Mouse (Mus musculus) small intestine, adult 2 months (tissue): ENCODE results near the gene Trim25. TPM values are rescaled to one million over a fixed set of nuclear protein-coding genes. Genes with fewer than 3 reads are reported as not detected.
A peak's percentile ranks its signal among the peaks of the same experiment; 100 is the strongest.
"Not testable (repeated sequence)": the region's sequence is repeated elsewhere in the genome, so short reads cannot be mapped to it uniquely, and the experiment has no call there.

Experiments used
- H3K27ac ChIP-seq: fragments of 200-500 bp; 2 replicates; pipeline ENCODE4 v1.5.1; 2012; ENCODE audit warnings: low read depth, low read length, control low read depth, inconsistent platforms; ENCODE audit not compliant: insufficient read depth
- H3K27me3 ChIP-seq: fragments of 200-500 bp; 2 replicates; pipeline ENCODE4 v1.6.1; 2012; ENCODE audit warnings: mild to moderate bottlenecking, moderate library complexity, low read length, inconsistent platforms; ENCODE audit not compliant: control insufficient read depth, insufficient read depth
- H3K36me3 ChIP-seq: fragments of 200-500 bp; 2 replicates; pipeline ENCODE4 v1.6.1; 2012; ENCODE audit warnings: mild to moderate bottlenecking, low read length, control low read depth, inconsistent platforms; ENCODE audit not compliant: control insufficient read depth, insufficient read depth
- H3K4me1 ChIP-seq: fragments of 200-500 bp; 2 replicates; pipeline ENCODE4 v1.6.1; 2012; ENCODE audit warnings: low read length, inconsistent platforms, mixed read lengths; ENCODE audit not compliant: control insufficient read depth, insufficient read depth, insufficient read length
- H3K4me3 ChIP-seq: fragments of 200-500 bp; 2 replicates; pipeline ENCODE4 v1.5.1; 2012; ENCODE audit warnings: low read depth, mild to moderate bottlenecking, control low read depth, inconsistent platforms, low read length, moderate library complexity
- CTCF ChIP-seq: fragments of 200-500 bp; IDR thresholded peaks from 2 replicates; pipeline ENCODE4 v1.5.1; 2012; ENCODE audit warnings: low read depth, mild to moderate bottlenecking, control low read depth, inconsistent platforms, low read length, moderate library complexity, mixed read lengths; ENCODE audit not compliant: insufficient replicate concordance, insufficient read length; ENCODE audit errors: extremely low read depth
- POLR2A ChIP-seq: fragments of 200-500 bp; IDR thresholded peaks from 2 replicates; pipeline ENCODE4 v1.6.1; 2012; ENCODE audit warnings: low read depth, mild to moderate bottlenecking, control low read depth, inconsistent platforms, low read length, moderate library complexity
- WGBS: fragments of 180-500 bp; shearing (Covaris S2); methylation state at CpG from one replicate; pipeline ENCODE4 v1.1.7; 2018; 5-methylcytosine and 5-hydroxymethylcytosine counted together
- polyA plus RNA-seq: library from polyadenylated mRNA; depleted of rRNA; stranded (reverse); fragments of >200 nt; gene quantifications from 2 replicates; pipeline ENCODE4 v1.2.3, GENCODE M21; 2012

Trim25 gene
- polyA plus RNA-seq, 1 experiment: 129 TPM

DNA sequence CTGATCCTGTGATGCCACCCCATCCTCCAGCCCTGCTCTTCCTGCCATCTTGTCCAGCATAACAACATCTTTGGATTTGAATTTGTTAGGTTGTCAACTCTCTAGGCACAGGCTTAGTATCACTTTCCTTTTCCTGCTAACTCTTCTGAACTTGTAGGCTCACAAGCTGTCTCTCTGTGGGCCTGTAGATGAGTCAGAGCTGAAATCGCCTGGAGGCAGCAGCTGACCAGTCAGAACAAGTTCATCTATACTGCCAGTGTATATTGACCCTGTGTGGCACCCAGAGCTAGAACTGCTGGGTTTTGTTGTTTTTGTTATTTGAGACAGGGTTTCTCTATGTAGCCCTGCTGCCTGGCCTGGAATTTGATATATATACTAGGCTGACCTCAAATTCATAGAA, 32.0 kb downstream of the Trim25 start:
- H3K36me3 ChIP-seq: peaks cover 1% of the 10 kb centered on the region; the same call in 1 of the 2 replicates
- H3K27me3 ChIP-seq: no peaks in the 10 kb centered on the region
- 68% methylated on average over 1 of the region's 1 CpGs for WGBS
- H3K27ac ChIP-seq: peak overlapping the region; percentile 30; the same call in 1 of the 2 replicates
- TF ChIP-seq CTCF (no peak), POLR2A (no peak)
- no peak overlapping the region for H3K4me3 ChIP-seq
- peaks cover 4% of the 10 kb centered on the region; the same call in 1 of the 2 replicates for H3K4me1 ChIP-seq

DNA sequence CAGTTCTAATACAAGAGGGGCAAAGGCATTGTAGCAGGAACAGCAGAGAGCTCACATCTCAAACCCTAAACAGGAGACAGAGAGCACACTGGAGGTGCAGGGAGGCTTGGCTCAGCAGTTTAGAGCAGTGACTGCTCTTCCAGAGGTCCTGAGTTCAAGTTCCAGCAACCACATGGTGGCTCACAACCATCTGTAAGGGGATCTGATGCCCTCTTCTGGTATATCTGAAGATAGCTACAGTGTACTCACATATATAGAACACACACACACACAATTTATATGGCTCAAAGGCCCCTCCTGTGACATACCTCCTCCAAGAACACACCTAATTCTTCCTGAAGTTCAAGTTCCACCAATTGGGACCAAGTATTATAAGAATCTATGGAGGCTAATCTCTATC, 35.4 kb downstream of the Trim25 start:
- Histone ChIP-seq H3K27me3 (no peaks in the 10 kb centered on the region), H3K4me3 (no peak overlapping the region), H3K27ac (no peak overlapping the region), H3K4me1 (no peaks in the 10 kb centered on the region), H3K36me3 (peaks cover 5% of the 10 kb centered on the region)
- TF ChIP-seq POLR2A (no peak), CTCF (peak; percentile 18; the same call in 1 of the 2 replicates)

DNA sequence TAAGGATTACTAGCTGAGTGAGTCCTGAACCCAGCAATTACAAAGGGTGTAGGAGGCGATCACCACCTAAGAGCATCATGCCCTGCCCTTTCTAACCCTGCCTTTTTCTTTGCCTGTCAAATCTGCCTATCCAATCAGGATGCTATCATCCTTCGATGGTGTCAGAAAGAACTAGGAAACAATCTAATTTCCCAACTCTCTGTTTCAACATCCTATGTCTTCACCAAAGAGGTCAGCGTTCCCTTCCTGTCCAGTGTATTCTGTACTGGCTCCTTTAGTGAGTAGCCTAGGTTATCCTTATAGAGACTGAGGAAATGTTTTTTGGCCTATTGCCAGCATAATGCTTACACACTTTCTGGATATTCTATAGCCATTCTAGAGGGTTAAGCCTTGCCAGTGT, 36.4 kb downstream of the Trim25 start:
- TF ChIP-seq CTCF: no peak
- no peak for TF ChIP-seq POLR2A
- WGBS: 82% methylated on average over 3 of the region's 3 CpGs
- H3K36me3 ChIP-seq: peaks cover 12% of the 10 kb centered on the region
- no peaks in the 10 kb centered on the region for H3K27me3 ChIP-seq
- H3K4me3 ChIP-seq: no peak overlapping the region
- H3K4me1 ChIP-seq: no peaks in the 10 kb centered on the region
- no peak overlapping the region for H3K27ac ChIP-seq

DNA sequence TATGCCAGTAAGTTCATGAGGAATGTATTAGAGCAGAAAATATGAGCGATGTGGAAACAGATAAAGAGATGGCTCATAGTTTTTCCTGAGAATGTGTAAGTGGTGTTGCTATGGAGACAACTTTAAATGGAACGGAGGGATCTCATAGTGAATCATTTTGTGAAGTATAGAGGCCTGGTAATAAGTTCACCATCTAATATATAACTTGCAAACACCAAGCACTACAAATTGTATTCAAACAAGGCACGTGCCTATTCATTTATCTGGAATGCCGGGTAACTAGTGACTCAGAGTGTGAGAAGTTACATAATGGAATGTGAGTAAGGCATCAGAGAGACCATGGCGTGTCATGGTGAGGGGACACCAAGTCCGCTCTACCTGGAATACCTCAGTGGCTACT, 39.3 kb downstream of the Trim25 start:
- Histone ChIP-seq H3K4me1 (no peaks in the 10 kb centered on the region), H3K27me3 (no peaks in the 10 kb centered on the region), H3K36me3 (peaks cover 15% of the 10 kb centered on the region), H3K4me3 (no peak overlapping the region), H3K27ac (no peak overlapping the region)
- 92% methylated on average over 6 of the region's 6 CpGs for WGBS
- TF ChIP-seq CTCF (no peak), POLR2A (no peak)

DNA sequence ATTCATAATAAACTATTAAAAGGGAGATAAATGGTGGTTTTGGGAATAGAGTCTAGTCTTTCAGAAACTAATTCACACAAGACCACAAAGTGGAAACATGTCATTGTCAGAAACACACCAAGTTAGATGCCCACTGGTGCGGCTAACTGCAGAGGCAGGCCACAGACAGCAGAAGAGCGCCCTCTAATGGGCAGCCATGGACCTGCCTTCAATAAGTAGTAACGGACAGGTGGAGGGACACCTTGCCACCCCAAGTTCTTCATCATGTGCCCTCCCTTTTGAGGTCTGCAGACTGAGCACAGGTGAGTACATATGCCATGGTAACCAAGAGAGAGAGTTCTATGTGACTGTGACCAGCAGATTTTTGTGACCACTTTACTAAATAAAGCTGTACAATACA, 40.1 kb downstream of the Trim25 start:
- Histone ChIP-seq H3K4me3 (no peak overlapping the region), H3K27ac (no peak overlapping the region), H3K36me3 (peaks cover 18% of the 10 kb centered on the region), H3K4me1 (no peaks in the 10 kb centered on the region), H3K27me3 (no peaks in the 10 kb centered on the region)
- 16% methylated on average over 3 of the region's 3 CpGs for WGBS
- peak; percentile 96 for TF ChIP-seq CTCF
- TF ChIP-seq POLR2A: no peak

DNA sequence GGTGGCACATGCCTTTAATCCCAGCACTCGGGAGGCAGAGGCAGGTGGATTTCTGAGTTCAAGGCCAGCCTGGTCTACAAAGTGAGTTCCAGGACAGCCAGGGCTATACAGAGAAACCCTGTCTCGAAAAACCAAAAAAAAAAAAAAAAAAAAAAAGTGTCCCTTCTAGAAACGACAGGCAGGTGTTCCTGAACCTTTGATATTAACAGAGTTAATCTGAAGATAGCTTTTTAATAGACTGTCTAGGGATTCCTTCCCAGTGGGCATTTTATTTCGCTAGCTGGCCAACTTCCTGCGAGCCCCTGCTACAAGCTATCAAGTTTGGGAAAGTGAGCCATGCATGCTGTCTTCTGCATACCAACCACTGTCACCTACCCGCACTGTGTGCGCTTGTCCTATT, 41.9 kb downstream of the Trim25 start:
- not testable (repeated sequence) for H3K27ac ChIP-seq, H3K4me1 ChIP-seq, H3K27me3 ChIP-seq, H3K4me3 ChIP-seq
- peaks cover 23% of the 10 kb centered on the region for H3K36me3 ChIP-seq
- WGBS: 81% methylated on average over 6 of the region's 7 CpGs

DNA sequence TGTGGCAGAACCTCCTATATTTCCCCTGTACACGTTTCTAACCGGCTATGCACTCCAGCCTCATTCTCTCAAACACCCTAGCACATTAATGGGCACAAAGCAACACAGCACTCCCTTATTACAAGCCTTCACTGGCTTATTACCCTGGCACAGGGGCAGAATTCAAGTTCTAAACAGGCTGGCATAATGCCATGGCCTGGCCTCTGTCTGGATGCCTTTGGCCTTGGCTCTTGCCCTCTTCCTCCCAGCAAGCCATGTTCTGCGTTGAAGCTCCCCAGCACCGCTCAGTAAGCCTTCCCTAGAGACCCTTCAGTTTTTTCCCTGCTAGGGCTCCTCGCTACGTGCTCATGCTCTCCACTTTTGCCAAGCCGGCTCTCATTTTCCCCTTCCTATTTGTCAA, 43.9 kb downstream of the Trim25 start:
- 83% methylated on average over 7 of the region's 7 CpGs for WGBS

DNA sequence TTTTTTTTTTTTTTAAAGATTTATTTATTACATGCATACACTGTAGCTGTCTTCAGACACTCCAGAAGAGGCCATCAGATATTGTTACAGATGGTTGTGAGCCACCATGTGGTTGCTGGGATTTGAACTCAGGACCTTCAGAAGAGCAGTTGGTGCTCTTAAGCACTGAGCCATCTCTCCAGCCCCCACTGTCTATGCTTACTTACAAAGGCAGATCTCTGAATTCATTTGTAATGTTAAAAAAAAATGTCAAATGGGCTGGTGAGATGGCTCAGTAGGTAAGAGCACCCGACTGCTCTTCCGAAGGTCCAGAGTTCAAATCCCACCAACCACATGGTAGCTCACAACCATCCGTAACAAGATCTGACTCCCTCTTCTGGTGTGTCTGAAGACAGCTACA, 46.3 kb downstream of the Trim25 start:
- H3K4me3 ChIP-seq, H3K4me1 ChIP-seq, H3K27ac ChIP-seq, H3K27me3 ChIP-seq: not testable (repeated sequence)
- 95% methylated on average over 3 of the region's 3 CpGs for WGBS
- H3K36me3 ChIP-seq: peaks cover 27% of the 10 kb centered on the region

More for the DNA sequence above, 43.9 kb downstream of the Trim25 start:
- Histone ChIP-seq H3K27me3 (no peaks in the 10 kb centered on the region), H3K4me1 (no peaks in the 10 kb centered on the region), H3K27ac (no peak overlapping the region), H3K4me3 (no peak overlapping the region), H3K36me3 (peaks cover 28% of the 10 kb centered on the region)
- TF ChIP-seq CTCF (no peak), POLR2A (no peak)
